Mouse (Mus musculus): Measurements from ENCODE around the gene Tubgcp6. TPM values are rescaled to one million over a fixed set of nuclear protein-coding genes. Genes with fewer than 3 reads are reported as not detected.

Gene Tubgcp6
- polyA plus RNA-seq, 1 experiment from 2014 or later = 15.6 TPM

DNA sequence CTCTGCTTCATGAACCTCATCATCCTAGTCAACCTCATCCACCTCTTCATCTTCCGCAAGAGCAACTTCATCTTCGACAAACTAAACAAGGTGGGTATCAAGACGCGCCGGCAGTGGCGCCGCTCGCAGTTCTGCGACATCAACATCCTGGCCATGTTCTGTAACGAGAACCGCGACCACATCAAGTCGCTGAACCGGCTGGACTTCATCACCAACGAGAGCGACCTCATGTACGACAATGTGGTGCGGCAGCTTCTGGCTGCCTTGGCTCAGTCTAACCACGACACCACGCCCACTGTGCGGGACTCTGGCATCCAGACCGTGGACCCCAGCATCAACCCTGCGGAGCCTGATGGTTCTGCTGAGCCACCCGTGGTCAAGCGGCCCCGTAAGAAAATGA, 54.7 kb downstream of the Tubgcp6 start:
- no peaks in the 10 kb centered on the region for H3K4me1 ChIP-seq (ENCODE audit: control insufficient read depth, insufficient read depth, low read length)
- no peak overlapping the region for H3K4me2 ChIP-seq (ENCODE audit: low read depth, low read length)
- 27% methylated on average over 26 of the region's 26 CpGs for WGBS
- H3K27me3 ChIP-seq (ENCODE audit: control insufficient read depth, insufficient read depth, low read length) = peaks cover 26% of the 10 kb centered on the region
- H3K36me3 ChIP-seq (replicated peaks; ENCODE audit: control insufficient read depth, insufficient read depth, low read depth, low read length) = no peaks in the 10 kb centered on the region
- no peak overlapping the region for H3K9ac ChIP-seq (replicated peaks; ENCODE audit: low read length)
- H3K27ac ChIP-seq (replicated peaks; ENCODE audit: low read depth, low read length) = no peak overlapping the region
- H3K9me3 ChIP-seq (replicated peaks; ENCODE audit: control insufficient read depth, low read length) = no peaks in the 10 kb centered on the region
- no peak overlapping the region for H3K4me3 ChIP-seq (ENCODE audit: low read depth, low read length)
- ATAC-seq (replicated peaks; ENCODE audit: insufficient number of reproducible peaks, low FRiP score, low TSS enrichment, low read depth) (no peak), DNase-seq (ENCODE audit: low spot score) (no peak)

DNA sequence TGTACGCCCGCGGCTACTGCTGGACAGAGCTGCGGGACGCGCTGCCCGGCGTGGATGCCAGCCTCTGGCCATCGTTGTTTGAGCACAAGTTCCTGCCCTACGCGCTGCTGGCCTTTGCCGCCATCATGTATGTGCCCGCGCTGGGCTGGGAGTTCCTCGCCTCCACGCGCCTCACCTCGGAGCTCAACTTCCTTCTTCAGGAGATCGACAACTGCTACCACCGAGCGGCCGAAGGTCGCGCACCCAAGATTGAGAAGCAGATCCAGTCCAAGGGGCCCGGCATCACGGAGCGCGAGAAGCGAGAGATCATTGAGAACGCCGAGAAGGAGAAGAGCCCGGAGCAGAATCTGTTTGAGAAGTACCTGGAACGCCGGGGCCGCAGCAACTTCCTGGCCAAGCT, 55.3 kb downstream of the Tubgcp6 start:
- Histone ChIP-seq H3K4me1 (ENCODE audit: control insufficient read depth, insufficient read depth, low read length) (no peaks in the 10 kb centered on the region), H3K9me3 (replicated peaks; ENCODE audit: control insufficient read depth, low read length) (no peaks in the 10 kb centered on the region), H3K4me3 (ENCODE audit: low read depth, low read length) (no peak overlapping the region), H3K4me2 (ENCODE audit: low read depth, low read length) (no peak overlapping the region), H3K27ac (replicated peaks; ENCODE audit: low read depth, low read length) (no peak overlapping the region), H3K9ac (replicated peaks; ENCODE audit: low read length) (no peak overlapping the region), H3K27me3 (ENCODE audit: control insufficient read depth, insufficient read depth, low read length) (peaks cover 26% of the 10 kb centered on the region), H3K36me3 (replicated peaks; ENCODE audit: control insufficient read depth, insufficient read depth, low read depth, low read length) (no peaks in the 10 kb centered on the region)
- 33% methylated on average over 35 of the region's 35 CpGs for WGBS
- ATAC-seq (replicated peaks; ENCODE audit: insufficient number of reproducible peaks, low FRiP score, low TSS enrichment, low read depth) = no peak
- DNase-seq (ENCODE audit: low spot score) = no peak

DNA sequence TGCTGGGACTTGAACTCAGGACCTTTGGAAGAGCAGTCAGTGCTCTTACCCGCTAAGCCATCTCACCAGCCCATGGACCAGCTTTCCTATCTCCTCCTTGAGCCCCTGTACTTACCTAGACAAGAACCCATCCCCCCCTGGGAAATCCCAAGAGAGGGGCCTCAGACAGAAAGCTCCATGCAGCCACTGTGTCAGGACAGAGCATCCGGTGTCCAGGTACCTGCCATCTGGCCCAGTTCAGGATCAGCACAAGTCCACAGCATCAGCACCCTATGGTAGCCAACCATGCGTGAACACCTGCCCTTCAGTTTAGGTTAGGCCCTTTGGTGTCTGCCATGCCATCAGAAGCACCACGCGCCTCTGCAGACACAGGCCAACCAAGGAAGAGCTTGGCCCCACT, 58.0 kb downstream of the Tubgcp6 start:
- H3K4me3 ChIP-seq (ENCODE audit: low read depth, low read length) = no peak overlapping the region
- no peak overlapping the region for H3K27ac ChIP-seq (replicated peaks; ENCODE audit: low read depth, low read length)
- 93% methylated on average over 5 of the region's 5 CpGs for WGBS
- DNase-seq (ENCODE audit: low spot score) (no peak), ATAC-seq (replicated peaks; ENCODE audit: insufficient number of reproducible peaks, low FRiP score, low TSS enrichment, low read depth) (no peak)
- no peaks in the 10 kb centered on the region for H3K36me3 ChIP-seq (replicated peaks; ENCODE audit: control insufficient read depth, insufficient read depth, low read depth, low read length)
- no peak overlapping the region for H3K4me2 ChIP-seq (ENCODE audit: low read depth, low read length)
- peaks cover 32% of the 10 kb centered on the region for H3K27me3 ChIP-seq (ENCODE audit: control insufficient read depth, insufficient read depth, low read length)
- no peaks in the 10 kb centered on the region; the same call in 1 of the 2 replicates for H3K4me1 ChIP-seq (ENCODE audit: control insufficient read depth, insufficient read depth, low read length)
- no peaks in the 10 kb centered on the region for H3K9me3 ChIP-seq (replicated peaks; ENCODE audit: control insufficient read depth, low read length)
- H3K9ac ChIP-seq (replicated peaks; ENCODE audit: low read length) = no peak overlapping the region

DNA sequence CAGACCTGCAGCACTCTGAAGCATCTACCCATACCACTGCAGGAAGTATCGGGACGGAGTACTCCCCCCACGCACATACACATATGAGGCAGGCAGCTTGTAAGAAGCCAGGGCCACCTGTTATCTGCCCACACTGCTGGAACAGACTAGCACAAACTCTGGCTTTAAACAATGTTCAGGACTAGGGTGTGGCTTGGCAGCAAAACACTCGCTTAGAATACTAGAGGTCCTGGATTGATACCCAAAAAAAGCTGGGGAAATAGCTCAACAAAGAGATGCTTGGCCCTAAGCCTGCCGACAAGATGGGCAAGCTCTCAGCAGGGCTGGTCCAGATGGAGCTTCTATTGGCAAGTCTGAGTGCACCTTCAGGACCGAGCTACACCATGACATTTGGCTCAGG, 59.4 kb downstream of the Tubgcp6 start:
- WGBS = 78% methylated on average over 6 of the region's 6 CpGs
- no peaks in the 10 kb centered on the region for H3K36me3 ChIP-seq (replicated peaks; ENCODE audit: control insufficient read depth, insufficient read depth, low read depth, low read length)
- no peaks in the 10 kb centered on the region for H3K9me3 ChIP-seq (replicated peaks; ENCODE audit: control insufficient read depth, low read length)
- DNase-seq (ENCODE audit: low spot score) (no peak), ATAC-seq (replicated peaks; ENCODE audit: insufficient number of reproducible peaks, low FRiP score, low TSS enrichment, low read depth) (no peak)
- H3K9ac ChIP-seq (replicated peaks; ENCODE audit: low read length) = no peak overlapping the region
- H3K27me3 ChIP-seq (ENCODE audit: control insufficient read depth, insufficient read depth, low read length) = peaks cover 33% of the 10 kb centered on the region
- no peak overlapping the region for H3K4me3 ChIP-seq (ENCODE audit: low read depth, low read length)
- H3K27ac ChIP-seq (replicated peaks; ENCODE audit: low read depth, low read length) = no peak overlapping the region
- H3K4me1 ChIP-seq (ENCODE audit: control insufficient read depth, insufficient read depth, low read length) = no peaks in the 10 kb centered on the region; the same call in 1 of the 2 replicates
- H3K4me2 ChIP-seq (ENCODE audit: low read depth, low read length) = no peak overlapping the region

DNA sequence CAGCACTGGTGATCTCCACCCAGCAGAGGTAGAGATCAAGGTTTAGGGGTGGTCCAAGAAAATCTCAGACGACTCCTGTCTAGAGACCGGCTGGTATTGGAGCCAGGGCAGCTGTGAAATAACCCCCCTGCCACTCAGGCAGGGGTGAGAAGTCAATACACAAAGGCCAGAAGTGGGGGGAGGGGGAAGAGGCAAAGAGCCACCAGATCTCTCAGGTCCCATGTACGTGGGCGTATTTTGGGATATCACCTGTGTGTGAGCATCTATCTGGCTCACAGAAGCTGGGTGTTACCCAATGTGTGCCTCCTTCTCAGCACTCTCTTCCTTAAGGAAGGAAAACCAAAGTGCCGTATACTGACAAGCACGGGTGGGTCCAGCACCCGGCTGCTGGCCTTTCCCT, 59.9 kb downstream of the Tubgcp6 start:
- 74% methylated on average over 7 of the region's 7 CpGs for WGBS
- Histone ChIP-seq H3K27me3 (ENCODE audit: control insufficient read depth, insufficient read depth, low read length) (peaks cover 28% of the 10 kb centered on the region), H3K9ac (replicated peaks; ENCODE audit: low read length) (no peak overlapping the region)

DNA sequence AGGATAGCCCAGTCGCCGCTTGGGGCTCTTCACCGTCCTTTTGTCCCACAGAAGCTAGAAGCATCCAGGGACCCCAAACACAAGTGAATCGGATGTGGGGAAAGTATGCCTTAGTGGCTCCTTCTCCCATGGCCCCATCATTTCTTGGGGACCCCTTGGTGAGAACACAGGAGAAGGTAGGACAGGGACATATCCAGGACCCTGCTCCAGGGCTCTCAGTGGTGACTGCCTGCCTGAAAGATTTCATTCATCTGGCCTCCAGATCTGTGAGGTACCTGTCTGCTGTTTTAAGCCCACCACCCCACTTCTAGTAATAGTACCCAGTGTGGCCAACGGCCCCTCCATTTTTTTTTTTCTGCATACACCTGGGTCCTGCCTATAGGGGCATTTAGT, 60.4 kb downstream of the Tubgcp6 start:
- H3K9ac ChIP-seq (replicated peaks; ENCODE audit: low read length) = no peak overlapping the region
- H3K4me2 ChIP-seq (ENCODE audit: low read depth, low read length) = no peak overlapping the region
- no peak overlapping the region for H3K4me3 ChIP-seq (ENCODE audit: low read depth, low read length)
- ATAC-seq (replicated peaks; ENCODE audit: insufficient number of reproducible peaks, low FRiP score, low TSS enrichment, low read depth) = no peak
- no peaks in the 10 kb centered on the region; the same call in 1 of the 2 replicates for H3K4me1 ChIP-seq (ENCODE audit: control insufficient read depth, insufficient read depth, low read length)
- WGBS = 85% methylated on average over 5 of the region's 5 CpGs
- H3K9me3 ChIP-seq (replicated peaks; ENCODE audit: control insufficient read depth, low read length) = no peaks in the 10 kb centered on the region
- H3K27ac ChIP-seq (replicated peaks; ENCODE audit: low read depth, low read length) = no peak overlapping the region
- no peaks in the 10 kb centered on the region for H3K36me3 ChIP-seq (replicated peaks; ENCODE audit: control insufficient read depth, insufficient read depth, low read depth, low read length)
- DNase-seq (ENCODE audit: low spot score) = no peak
- H3K27me3 ChIP-seq (ENCODE audit: control insufficient read depth, insufficient read depth, low read length) = peaks cover 23% of the 10 kb centered on the region

More for the DNA sequence above, 59.9 kb downstream of the Tubgcp6 start:
- H3K4me2 ChIP-seq (ENCODE audit: low read depth, low read length) = no peak overlapping the region
- H3K36me3 ChIP-seq (replicated peaks; ENCODE audit: control insufficient read depth, insufficient read depth, low read depth, low read length) = no peaks in the 10 kb centered on the region
- no peaks in the 10 kb centered on the region; the same call in 1 of the 2 replicates for H3K4me1 ChIP-seq (ENCODE audit: control insufficient read depth, insufficient read depth, low read length)
- no peak for ATAC-seq (replicated peaks; ENCODE audit: insufficient number of reproducible peaks, low FRiP score, low TSS enrichment, low read depth)
- no peaks in the 10 kb centered on the region for H3K9me3 ChIP-seq (replicated peaks; ENCODE audit: control insufficient read depth, low read length)
- DNase-seq (ENCODE audit: low spot score) = no peak
- no peak overlapping the region for H3K4me3 ChIP-seq (ENCODE audit: low read depth, low read length)
- H3K27ac ChIP-seq (replicated peaks; ENCODE audit: low read depth, low read length) = no peak overlapping the region

DNA sequence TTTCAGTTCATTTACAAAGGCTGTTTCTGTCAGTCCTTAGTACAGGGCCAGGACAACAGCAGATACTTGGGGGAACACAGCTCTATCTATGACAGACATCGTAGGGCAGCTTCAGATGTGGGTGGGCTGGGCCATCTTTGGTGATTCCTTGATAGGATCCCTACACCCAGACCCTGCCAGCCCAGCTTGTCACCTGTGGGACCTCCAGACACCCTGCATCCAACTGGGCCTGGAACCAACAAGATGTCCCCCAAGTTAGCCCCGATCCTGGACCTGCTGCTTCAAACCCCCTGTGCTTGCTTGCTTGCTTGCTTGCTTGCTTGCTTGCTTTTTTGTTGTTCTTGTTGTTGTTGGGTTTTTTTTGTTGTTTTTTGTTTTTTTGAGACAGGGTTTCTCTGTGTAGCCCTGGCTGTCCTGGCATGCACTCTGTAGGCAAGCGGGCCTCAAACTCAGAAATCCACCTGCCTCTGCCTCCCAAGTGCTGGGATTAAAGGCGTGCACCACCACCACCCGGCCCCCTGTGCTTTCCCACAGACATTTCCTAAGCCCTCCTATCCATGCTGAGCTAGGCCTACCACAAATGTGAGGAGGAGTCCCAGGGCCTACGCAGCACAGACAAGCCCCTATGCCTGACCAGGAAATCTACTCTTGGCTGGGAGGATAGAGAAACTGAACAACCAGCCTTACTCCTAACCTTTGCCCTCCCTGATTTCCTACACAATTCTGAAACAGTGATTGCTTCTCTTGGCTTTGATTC, 61.0 kb downstream of the Tubgcp6 start:
- Histone ChIP-seq H3K4me1 (ENCODE audit: control insufficient read depth, insufficient read depth, low read length) (no peaks in the 10 kb centered on the region; the same call in 1 of the 2 replicates), H3K9me3 (replicated peaks; ENCODE audit: control insufficient read depth, low read length) (no peaks in the 10 kb centered on the region), H3K27me3 (ENCODE audit: control insufficient read depth, insufficient read depth, low read length) (peaks cover 17% of the 10 kb centered on the region), H3K27ac (replicated peaks; ENCODE audit: low read depth, low read length) (no peak overlapping the region), H3K4me3 (ENCODE audit: low read depth, low read length) (no peak overlapping the region), H3K9ac (replicated peaks; ENCODE audit: low read length) (no peak overlapping the region), H3K36me3 (replicated peaks; ENCODE audit: control insufficient read depth, insufficient read depth, low read depth, low read length) (no peaks in the 10 kb centered on the region), H3K4me2 (ENCODE audit: low read depth, low read length) (no peak overlapping the region)
- ATAC-seq (replicated peaks; ENCODE audit: insufficient number of reproducible peaks, low FRiP score, low TSS enrichment, low read depth) (no peak), DNase-seq (ENCODE audit: low spot score) (no peak)
- WGBS = 88% methylated on average over 6 of the region's 6 CpGs

DNA sequence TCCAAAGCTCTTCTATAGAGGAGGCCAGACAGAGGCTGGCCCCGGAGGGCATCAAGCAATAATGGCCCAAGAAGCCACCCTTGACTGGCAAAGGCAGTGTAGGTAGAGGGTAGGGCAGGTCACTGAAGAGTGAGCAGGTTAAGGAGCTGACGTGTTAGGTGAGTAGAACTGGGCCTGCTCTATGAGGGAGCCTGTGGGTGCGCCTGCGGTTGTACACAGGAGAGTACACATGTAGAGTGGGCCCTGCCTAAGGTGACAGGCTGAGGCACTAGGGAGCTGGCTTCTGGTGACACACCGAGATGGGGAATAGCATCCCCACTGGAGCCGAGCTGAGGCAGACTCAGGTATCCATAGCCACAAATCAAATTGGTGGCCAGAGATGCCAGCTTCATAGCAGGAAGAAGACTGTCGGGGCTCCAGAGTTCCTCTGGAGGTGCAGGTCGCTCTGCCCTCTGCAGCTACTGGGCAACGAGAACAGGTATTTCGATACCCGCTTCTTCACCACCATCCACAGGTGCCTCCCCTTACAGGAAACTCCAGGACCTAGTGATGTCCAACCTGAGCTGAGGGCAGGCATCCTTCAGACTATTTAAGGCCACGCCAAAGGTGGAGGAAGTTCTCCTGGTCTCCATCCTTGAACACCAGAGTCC, 62.0 kb downstream of the Tubgcp6 start:
- no peak overlapping the region for H3K4me2 ChIP-seq (ENCODE audit: low read depth, low read length)
- WGBS = 82% methylated on average over 12 of the region's 12 CpGs
- H3K9me3 ChIP-seq (replicated peaks; ENCODE audit: control insufficient read depth, low read length) = no peaks in the 10 kb centered on the region
- no peak for ATAC-seq (replicated peaks; ENCODE audit: insufficient number of reproducible peaks, low FRiP score, low TSS enrichment, low read depth)
- H3K27ac ChIP-seq (replicated peaks; ENCODE audit: low read depth, low read length) = no peak overlapping the region
- H3K36me3 ChIP-seq (replicated peaks; ENCODE audit: control insufficient read depth, insufficient read depth, low read depth, low read length) = no peaks in the 10 kb centered on the region
- H3K4me1 ChIP-seq (ENCODE audit: control insufficient read depth, insufficient read depth, low read length) = no peaks in the 10 kb centered on the region; the same call in 1 of the 2 replicates
- H3K27me3 ChIP-seq (ENCODE audit: control insufficient read depth, insufficient read depth, low read length) = peaks cover 9% of the 10 kb centered on the region
- no peak overlapping the region for H3K9ac ChIP-seq (replicated peaks; ENCODE audit: low read length)
- H3K4me3 ChIP-seq (ENCODE audit: low read depth, low read length) = no peak overlapping the region
- no peak for DNase-seq (ENCODE audit: low spot score)
